Mouse (Mus musculus) MEL-GATA-1-ER (cell line): ENCODE measurements around the gene Serpinb6a.

Experiments used
- DNase-seq: peaks from one replicate; pipeline ENCODE4 v3.0.0-alpha.2; 2012; ENCODE audit warnings: low read depth; ENCODE audit errors: extremely low read depth

The Serpinb6a gene

DNA sequence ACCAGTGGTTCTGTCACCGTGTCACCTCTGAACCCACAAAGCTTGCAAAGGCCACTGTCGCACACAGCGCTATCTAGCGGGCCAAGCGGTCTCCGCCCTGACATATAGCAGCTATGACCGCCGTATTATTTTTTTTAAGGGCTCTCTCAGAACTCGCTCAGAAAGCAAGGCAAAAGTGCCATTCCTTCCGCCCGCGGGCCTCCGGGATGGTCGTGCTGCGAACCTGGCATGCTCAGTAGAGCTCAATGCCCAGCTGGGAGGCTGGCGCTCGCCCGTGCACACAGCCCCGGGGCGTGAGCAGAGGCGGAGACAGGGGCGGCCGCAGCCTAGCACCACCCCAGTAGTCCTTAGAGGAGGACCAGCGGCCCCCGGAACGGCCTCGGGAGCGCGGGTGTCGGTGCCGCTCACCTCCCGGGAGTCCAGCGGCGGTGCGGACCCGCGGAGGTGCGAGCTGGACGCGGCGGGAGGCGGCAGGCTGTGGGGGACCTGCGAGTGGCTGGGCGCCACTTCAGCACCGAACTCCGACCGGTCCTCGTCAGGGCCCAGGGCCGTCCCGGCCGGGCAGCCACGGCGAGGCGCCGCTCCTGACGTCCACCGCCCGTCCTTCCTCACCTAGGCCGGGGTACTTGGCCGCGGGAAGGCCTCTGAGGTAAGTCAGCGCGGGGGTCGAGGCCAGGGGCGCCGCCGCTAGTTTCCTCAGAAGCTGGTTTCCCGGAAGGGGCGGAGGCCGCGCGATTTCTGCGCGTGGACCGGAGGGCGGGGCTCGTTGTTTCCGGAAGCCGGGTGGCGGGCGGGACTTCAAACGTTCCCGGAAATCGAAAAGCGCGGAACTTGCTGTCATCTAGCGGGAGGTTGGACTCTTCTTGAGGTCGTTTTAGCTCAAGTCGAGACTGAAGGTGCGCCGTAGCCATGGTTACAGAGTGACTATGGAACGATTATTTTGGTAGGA, at the start of gene Serpinb6a, which contains the start of gene Ripk1:
Gene Serpinb6a (minus strand): TSS at position 737 of the 949 bp plus-strand sequence.
Gene Ripk1 (plus strand): TSS at position 306 of the 949 bp plus-strand sequence.
- DNase-seq, result peak; percentile 81

DNA sequence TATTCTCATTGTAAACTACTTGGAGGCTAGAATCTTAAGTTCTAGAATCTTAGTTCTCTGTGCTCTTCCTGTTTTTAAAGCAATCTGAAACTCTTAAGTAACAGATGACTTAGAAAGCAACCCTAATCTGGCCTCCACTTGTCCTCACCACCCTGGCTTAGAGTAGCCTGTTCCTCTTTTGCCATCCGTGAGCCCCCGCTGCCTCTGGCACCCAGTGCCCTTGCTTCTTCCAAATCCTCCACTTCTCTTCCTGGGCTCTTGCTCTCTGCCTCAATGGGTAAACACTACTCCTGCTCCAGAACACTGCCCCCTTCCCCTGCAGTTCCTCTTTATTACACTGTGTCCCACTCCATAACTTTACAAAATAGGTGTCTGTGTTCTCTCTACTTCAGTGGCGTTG, 49.1 kb upstream of the Serpinb6a start:
- DNase-seq, result peak; percentile 18

DNA sequence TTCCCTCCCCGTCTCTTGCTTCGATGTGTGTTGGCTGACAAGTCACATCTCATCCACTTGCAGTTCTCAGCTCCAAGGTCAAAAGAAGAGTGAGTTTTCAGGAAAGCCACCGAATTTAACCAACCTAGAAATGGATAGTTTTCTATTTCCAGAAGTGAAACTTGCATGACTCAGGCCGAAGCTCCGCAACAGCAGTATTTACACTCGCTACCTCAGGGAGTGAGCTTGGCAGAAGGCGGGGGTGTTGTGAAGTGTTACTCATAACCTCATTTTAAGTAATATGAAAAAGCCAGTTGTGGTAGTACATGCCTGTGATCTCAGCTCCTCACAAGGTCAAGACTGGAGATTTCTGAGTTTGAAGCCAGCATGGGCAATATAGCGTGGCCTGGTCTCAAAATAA, 47.9 kb upstream of the Serpinb6a start:
- no peak for DNase-seq

DNA sequence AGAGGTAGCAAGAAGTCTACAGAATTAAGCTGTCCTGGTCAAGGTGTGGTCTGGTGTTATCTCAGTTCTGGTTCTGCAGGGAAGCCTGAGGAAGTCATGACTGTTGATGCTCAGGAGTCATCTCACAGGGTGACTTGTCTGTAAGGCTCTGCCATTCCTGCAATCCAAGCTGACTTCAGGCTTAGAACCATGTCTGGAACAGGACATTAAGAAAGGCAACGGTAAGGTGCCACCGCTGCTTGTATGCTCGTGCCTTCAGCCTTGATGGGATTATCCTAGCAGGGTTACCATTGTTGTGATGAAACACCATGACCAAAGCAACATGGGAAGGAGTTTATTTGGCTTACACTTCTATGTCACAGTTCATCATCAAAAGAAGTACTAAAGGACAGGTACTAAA, 44.9 kb upstream of the Serpinb6a start:
- DNase-seq, result no peak

DNA sequence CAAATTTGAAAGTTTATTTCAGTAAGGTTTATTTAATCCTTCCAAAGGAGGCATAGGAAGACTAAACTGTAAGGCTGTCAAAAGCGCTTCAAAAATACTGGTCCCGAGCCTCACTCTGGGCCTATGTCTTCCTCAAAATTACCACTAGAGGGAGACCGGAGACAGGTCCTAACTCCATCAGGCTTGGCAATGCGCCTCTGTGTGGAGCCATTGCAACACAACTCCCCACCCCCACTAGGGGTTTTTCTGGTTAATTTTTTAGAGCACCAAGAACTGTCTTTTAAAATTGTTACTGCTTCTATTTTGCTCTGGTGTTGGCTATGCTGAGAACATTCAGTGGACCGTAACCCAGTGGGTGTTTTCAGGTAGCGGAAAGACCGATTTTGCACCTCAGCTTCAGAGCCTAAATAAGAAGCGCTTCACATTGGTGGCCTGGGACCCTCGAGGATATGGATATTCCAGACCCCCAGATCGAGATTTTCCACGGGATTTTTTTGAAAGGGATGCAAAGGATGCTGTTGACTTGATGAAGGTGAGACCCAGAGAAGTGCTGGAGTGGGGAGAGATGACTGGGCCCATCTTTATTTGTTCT, 43.9 kb upstream of the Serpinb6a start:
- DNase-seq, result peak; percentile 51

DNA sequence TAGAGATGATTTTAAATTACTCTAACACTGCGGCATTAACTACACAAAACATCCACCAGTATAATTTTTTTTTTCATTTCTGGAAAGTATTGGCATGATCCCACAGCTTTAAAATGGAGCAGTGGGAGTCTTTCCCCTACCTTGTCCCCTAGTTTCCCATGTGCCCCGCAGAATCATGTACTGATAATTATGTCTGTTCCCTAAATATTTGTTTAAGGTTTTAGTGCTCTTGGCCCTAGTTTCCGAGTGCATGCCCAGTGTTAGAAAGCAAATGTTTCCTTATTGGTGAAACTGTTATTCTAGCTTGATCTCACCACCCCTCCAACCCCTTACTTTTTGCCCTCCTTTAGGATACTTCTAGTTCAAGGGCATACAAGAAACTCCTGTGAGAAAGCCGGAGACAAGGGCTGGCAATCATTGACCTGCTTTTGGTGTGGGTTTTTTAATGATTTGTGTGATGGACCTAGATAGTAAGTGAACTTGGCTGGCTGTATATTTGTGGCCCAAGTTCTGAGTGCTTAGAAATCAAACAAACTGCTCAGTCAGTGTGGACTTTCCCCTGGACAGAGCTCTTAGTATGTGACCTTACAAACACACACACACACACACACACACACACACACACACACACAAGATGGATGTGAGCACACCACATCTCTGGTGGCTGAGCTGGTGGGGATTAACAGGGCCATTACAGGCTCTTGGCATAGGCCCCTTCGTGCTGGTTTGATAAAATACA, 43.1 kb upstream of the Serpinb6a start:
- no peak for DNase-seq

DNA sequence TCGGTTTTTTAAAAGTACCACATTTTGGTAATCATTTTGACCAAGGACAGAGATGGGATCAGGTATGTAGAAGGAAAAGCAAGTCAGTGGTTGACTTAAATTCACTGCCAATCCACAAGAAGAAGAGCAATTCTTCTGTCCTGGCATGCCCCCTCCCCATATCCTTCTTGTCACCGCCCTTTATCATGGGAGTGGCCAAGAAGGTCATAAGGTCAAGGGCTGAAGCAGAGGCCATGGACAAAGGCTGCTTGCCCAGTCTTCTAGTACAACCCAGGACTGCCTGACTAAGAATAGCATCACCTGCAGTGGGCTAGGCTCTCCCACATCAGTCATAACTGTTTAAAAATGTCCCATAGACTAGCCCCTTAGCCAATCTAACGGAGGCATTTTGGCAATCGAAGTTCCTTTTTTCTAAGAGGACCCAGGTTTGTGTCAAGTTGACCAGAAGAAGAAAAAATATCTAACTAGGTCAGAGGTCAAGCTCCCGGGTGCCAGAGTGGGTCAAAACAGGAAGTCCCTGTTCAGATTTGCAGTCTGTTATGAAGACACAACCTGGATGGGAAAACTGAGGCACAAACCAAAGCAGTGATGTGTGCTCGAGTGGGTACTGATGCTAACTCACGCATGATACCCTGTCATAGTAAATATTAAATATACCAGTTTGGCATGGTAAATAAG, 41.3 kb upstream of the Serpinb6a start:
- no peak for DNase-seq

DNA sequence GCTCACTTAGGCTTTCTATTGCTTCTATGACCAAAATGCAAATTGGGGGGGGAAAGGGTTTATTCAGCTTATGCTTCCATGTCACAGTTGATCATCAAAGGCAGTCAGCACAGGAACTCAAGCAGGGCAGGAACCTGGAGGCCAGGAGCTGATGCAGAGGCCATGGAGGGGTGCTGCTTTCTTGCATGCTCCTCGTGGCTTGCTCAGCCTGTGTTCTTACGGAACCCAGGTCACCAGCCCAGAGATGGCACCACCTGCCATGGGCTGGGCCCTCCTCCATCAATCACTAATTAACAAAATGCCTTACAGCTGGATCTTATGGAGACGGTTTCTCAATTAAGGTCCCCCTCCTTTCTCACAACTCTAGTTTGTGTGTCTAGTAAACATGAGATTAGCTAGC, 37.5 kb upstream of the Serpinb6a start:
- DNase-seq, result no peak

DNA sequence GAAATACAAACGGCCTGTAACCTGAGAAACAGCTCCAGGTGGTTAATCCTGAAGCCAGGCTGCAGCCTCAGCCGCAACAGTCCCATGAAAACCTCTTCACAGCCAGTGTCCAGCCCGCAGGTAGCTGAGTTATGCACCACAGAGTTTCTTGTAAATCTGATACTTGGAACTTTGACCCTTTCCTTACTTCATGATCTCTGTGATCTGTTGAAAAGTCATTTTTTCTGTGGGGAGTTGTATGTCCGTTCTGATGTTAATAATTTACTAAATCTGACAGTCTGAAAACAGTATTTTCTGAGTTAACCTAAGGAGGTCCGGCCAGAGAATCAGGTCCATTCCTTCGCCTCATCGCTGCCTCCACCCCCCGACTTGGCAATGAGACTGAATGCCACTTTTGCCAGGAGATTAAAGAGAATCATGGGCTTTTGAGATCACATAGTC, 36.3 kb upstream of the Serpinb6a start:
- DNase-seq, result no peak

DNA sequence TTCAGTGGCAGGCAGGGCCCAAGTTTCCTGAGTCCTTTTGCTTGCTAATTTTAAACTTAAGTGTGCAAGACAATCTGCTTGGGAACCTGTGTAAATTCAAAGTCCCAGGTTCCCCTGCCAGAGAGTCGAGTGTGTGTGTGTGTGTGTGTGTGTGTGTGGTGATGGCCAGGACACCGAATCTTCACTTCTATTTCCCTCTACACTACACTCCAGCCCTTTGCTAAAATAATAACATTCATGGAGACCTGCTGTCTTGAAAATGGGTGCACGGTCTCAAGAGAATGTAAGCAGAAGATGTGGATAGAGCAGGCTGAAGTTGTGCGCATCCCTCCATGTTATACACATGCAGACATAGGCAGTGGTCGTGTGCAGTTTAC, 35.5 kb upstream of the Serpinb6a start:
- peak; percentile 8 for DNase-seq

DNA sequence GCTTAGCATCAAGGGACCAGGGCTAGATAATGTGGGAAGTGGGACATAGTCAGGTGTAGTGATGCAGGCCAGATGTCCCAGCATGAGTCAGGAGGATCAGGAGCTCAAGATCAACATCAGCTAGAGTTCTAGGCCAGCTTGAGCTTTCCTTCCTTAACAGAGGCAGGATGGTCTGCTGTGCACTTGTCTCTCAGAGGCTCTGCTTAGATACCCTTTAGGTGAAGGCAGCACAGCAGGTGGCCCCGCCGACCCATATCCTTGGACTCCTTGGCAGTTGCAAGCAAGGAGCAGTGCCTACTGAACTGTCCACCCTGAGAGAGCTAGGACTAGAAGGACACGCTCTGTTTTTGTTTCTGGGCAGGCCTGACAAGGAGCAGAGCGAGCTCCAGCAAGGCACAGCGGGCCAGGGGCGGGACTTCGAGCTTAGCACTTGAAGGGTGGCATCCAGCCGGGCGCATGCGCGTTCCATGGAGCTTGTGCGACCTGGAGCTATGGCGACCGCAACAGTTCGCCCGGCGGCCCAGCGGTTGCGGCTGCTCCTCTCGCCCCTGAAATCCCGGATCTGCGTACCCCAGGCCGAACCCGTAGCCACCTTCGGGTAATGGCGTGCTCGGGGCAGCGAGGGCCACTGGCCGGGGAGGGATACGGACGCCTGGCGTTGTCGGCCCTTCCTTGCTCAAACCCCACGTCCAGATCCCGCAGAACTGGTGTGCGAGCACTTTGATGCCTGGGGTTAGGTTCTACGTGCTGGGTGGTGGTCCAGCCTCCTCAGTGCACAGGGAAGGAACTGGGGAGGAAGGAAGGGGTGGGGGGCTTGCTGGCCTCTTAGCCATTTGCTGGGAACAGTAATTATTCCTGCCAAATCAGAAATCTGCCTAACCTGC, 34.8 kb upstream of the Serpinb6a start, which contains the start of gene Bphl:
Gene Bphl (plus strand): TSS at position 426 of the 884 bp plus-strand sequence.
- DNase-seq, result peak; percentile 80

DNA sequence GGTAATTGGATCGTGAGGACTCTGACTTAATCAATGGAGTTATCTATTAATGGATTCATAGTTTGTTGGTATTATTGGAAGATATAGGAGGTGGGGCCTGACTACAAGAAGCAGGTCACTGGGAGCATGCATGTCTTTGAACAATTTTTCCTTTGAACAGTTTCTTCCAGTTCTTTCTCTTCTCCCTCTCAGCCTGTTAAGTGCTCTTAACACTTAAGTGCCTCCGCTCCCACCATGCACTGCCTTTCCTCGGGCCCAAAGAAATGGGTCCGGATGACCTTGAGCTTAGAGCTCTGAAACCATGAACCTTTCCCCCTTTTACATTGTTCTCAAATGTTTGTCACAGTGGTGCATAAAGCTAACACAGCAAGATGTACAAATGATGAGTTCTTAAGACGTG, 34.1 kb upstream of the Serpinb6a start:
- no peak for DNase-seq

DNA sequence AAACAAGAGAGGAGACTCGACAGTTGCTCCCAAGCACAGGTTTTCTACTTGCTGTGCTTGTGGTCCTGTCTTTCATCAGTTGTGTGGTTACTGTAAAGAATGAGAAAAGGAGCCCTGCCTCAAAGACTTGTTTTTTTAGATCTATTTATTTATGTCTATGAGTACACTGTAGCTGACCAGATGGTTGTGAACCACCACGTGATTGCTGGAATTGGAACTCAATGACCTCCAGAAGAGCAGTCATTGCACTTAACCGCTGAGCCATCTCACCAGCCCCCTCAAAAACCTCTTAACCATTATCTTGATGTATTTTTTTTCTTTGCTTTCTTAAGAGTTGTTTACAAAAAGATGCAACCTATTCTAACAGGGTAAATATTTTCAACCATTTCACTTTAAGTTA, 32.8 kb upstream of the Serpinb6a start:
- no peak for DNase-seq

DNA sequence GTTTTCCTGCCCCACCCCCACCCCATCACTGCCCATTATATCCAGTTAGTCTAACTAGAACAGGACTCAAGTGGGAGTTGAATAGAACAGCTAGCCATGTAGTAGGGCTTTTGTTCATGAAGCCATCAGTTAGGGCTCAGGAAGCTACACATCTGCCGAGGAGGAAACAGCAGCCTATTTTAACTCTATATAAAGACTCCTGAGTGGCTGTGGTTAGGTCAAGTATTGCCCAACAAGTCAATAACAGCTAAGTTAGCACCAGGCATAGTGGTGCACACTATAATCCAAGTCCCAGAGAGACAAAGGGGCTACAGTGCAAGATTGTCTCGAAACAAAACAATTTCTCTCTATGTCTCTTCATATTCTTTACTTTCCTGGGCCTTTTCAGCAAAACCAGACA, 29.4 kb upstream of the Serpinb6a start:
- no peak for DNase-seq

DNA sequence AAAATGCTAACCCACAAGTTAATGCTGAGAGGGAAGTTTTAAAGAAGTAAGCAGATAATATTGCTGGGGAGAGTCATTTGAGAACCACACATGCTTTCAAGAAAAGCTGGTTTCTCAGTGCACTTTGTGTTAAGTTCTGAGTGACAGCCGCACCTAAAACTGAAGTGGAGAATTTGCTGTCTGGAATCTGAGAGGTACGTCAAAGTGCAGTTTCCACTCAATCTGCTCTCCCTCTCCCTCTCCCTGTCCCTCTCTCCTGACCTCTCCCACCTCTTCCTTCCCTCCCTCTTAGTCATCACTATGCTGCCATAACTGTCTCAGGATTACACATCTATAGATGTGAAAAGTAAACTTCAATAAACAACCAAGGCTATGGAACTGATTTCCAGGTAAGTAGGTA, 19.4 kb upstream of the Serpinb6a start:
- DNase-seq, result no peak

DNA sequence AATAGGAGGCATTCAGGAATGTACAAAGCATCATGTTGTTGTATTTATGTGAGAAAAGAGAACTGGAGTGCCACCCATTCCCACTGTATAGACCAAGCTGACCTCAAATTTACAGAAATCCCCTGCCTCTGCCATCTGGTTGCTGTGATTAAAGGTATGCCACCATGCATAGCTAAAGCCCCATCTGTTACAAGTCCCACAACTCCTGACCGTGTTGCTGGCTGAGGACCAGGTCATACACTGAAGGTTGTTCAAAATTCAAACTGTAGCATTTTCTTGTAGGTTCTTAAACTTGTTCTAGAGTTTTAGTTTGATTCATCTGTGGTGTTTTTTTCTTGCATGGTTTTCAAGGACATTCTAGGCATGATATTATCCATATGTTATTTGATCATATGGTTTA, 15.9 kb upstream of the Serpinb6a start:
- DNase-seq, result no peak

DNA sequence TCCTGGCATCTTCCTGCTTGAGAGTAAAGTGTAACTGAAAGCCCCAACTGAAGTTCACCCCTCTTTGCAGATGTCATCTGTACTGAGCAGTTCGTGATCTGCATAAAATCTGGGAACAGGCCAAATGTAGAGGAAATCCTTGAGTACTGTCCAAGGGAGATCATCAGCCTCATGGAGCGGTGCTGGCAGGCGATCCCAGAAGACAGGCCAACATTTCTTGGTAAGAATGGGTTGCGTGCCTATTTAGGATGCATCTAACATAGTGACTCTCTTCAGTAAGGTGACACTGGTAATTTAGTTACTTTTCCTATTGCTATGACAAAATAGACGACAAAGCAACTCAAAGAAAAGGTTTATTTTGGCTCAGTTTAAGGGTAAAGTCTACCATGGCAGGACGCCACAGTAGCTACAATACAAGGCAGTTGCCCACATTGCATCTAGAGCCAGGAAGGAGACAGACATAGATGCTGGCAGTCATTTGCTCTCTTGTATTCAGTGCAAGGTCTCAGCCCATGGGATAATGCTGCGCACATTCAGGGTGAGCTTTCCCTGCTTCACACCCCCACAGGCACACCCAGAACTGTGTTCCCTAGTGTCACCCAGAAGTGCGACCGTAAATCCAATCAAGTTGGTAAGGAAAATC, 14.5 kb upstream of the Serpinb6a start:
- no peak for DNase-seq

DNA sequence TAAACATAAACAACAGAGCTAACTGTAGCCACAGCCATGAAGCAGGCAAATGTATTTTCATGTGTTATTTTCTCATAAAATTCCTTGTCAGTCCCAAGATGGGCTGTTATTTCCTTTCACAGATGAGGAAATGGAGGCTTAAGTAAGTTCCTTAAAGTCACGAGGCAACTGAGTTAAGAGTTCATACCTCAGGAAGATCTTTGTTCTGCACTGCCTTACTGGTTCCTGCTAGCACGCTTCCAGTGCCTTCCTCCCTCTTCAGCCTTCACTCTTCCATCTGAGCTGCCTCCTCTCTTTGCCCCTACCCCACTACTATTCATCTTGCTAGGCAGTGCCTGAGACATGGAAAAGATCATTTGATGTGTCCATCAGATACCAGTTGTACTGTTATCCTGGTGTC, 4.6 kb upstream of the Serpinb6a start:
- DNase-seq, result no peak

DNA sequence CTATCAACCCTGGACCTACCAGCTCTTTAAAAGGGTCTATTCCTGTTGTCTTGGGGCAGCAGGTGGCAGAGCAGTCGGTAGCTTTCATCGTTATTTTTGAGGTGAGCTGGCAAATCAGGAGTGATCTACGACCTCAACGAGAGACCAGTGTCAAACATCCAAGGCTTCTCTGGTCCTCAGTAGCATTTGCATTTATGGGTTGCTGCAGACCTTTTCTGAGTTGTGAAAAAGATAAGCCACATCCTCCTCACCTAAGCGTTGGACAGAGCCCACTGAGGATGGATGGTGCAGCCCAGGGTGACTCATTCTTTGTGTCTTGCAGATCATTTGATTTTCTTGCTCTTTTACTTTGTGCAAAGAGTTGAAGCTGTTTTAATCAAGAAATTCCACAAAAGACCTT, 464 bp upstream of the Serpinb6a start:
- no peak for DNase-seq

DNA sequence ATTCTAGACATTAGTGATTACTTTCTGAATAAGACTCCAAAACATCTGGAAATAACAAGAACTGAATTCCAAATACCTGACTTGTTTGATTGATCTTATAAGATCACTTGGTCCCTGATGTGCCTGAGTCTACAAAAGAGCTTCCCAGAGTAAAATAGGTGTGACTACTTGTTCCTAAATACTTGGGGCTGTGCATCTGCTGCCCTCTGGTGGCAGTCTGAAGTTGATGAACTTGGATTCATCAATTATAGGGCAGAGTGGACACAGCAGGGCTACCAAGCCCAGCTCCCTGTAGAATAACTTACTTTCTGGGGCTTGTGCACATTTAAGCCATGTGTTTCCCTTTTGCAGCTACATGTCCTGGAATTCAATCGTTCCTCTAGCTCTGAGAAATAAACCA, 7.4 kb downstream of the Serpinb6a start:
- peak; percentile 51 for DNase-seq
